Mouse (Mus musculus) thymus, postnatal 4 days (tissue): ENCODE measurements around the gene Mtg1.
"Not testable (repeated sequence)": the region's sequence is repeated elsewhere in the genome, so short reads cannot be mapped to it uniquely, and the experiment has no call there.

Source experiments
- DNase-seq: peaks from one replicate; pipeline ENCODE4 v3.0.0; 2021

Gene Mtg1

DNA sequence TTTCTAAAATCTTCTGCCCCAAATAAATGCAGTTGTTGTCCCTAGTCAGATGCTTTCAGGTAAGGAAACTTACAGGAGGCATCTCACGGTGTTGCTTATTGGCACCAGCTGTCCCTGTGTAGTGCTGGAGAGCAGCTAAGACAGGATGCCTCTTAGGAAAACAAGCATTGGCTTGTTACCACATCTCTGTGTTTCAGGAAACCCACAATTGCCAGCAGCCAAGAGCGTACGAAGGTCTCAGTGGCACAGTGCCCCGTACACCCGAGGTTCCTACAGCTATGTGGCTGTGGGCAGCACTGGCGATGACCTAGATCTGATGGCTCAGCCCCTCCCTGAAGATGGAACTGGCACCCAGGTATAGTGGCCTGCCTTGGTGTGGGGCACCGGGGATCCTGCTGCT lies 5.2 kb upstream of the Mtg1 start:
- DNase-seq, result not testable (repeated sequence)

DNA sequence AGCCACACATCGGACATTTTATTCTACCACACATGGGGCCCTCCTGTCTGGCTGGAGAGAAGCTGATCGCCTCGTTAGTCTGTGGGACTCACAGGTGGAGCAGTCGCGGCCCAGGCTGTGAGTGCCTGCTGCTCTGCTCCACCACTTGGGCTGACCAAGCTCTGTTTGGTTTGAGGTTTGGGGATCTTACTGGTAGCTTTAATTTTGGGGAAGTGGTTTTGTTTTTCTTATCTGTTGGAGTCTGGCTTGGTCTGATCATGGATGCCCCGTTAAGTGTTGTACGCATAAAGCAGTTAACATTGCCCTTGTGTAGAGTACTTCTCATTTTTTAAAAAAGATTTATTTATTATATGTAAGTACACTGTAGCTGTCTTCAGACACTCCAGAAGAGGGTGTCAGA lies 3.3 kb upstream of the Mtg1 start:
- not testable (repeated sequence) for DNase-seq

DNA sequence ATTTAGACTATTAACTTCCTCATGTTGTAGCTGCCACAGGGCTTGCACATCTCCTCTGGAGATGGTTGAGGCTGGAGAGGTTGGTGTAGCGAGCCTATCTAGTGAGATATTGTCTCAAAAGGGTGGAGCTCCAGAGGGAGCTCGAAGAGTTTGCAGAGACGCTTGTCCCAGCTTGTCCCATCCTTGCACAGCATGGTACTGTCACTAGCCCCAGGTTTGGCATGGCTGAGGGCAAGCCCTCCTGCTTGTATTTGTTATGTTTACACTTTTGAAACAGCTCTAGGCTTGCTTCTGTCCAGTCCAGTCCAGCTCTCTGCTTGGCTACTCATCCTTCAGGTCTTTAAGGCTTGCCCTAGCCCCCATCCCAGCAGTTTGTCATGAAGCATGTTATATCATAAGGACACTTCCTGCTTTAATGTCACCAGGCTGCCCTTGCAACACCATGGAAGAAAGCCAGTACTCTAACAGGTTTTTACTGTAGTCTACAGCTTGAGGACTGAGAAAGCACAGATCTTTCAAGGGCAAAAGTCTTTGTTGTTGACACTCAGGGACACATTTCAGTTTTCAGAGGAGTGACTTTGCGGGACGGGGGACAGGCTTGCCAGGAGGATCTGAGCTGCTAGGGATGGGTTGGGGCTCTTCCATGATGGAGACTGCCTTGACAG lies 2.1 kb upstream of the Mtg1 start:
- no peak for DNase-seq

DNA sequence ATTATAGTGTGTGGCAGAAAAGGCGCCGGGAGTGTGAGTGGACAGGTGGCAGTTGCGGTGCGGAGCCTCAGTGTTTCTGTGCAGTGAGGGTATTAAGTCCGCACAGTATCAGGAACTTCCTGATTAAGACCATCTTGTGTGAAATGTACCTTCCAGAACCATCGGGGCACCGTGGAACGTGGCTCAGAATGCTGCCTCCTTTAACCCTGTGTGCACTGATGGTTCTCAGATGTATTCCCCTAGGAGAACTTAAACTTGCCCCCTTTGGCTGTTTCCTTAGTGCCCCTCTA lies 602 bp downstream of the Mtg1 start:
- DNase-seq, result no peak

DNA sequence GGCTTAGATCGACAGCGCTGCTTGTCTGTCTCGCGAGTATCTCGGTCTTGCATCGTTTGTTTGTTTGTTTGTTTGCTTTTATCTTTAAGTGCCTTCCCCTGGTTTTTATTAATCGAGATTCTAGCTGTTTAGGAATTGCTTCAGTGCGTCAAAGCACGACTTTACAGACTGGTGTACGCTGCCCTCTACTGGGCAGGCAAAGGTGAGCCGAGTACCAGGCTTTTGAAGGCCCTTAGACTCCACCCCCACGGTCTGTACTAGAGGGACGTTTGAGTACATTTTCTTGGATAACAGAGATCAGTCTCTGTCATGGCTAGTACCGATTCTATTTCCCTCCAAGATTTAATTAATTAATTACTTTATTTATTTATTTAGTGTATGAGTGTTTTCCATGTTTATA lies 4.0 kb downstream of the Mtg1 start:
- DNase-seq, result peak; percentile 79

DNA sequence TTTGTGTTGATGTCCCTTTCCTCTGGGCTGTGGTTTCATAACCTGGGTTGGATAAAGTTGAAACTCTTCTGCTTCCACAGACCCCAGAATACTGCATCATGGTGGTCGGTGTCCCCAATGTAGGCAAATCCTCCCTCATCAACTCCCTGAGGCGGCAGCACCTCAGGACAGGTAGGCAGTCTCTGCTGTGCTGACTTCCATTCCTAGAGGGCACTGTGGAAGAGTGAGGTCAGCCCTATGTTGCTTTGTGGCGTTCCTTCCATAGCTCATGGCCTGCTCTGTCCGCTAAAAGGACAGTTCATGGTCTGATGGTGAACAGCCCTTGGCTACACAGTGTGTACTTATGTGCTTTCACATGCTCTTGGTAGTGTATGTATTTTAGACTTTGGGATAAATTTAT lies 7.2 kb downstream of the Mtg1 start:
- no peak for DNase-seq

DNA sequence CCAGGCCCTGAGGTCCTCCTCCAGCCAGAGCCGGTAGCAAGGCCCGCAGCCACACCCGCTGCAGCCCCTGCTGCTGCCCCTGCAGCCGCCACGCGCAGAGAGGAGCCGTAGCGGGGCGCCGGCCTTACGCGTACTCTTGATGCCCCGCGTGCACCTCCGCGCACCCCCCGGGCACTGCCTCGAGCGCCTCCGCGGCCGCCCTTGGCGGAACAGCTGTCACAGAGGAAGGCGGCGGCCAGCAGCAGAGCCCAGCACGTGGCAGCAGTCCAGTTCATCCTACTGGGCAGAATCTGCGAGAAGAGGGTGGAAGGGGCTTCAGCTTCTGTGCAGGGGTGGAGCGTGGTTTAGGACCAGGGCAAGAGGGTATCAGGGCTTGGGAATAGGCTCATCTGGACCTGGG lies 16.0 kb downstream of the Mtg1 start:
- DNase-seq, result peak; percentile 32

DNA sequence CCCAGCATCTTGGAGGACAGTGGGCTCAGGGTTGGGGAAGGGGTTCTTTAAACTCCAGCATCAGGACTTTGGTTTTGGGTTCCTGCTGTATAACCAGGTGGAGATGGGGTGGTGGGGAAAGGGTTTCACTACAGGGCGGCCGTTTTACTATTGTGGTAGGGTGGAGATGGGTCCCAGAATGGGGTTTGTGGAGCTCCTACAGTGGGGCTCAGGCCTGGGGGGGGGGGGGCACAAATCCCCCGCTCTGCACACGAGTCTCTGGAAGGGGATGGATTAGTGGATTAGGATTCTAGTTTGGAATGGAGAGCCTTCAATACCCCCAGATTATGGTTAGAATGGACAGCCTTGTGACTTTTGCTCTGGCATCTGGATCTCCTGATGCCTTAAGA lies 16.5 kb downstream of the Mtg1 start:
- DNase-seq, result no peak

DNA sequence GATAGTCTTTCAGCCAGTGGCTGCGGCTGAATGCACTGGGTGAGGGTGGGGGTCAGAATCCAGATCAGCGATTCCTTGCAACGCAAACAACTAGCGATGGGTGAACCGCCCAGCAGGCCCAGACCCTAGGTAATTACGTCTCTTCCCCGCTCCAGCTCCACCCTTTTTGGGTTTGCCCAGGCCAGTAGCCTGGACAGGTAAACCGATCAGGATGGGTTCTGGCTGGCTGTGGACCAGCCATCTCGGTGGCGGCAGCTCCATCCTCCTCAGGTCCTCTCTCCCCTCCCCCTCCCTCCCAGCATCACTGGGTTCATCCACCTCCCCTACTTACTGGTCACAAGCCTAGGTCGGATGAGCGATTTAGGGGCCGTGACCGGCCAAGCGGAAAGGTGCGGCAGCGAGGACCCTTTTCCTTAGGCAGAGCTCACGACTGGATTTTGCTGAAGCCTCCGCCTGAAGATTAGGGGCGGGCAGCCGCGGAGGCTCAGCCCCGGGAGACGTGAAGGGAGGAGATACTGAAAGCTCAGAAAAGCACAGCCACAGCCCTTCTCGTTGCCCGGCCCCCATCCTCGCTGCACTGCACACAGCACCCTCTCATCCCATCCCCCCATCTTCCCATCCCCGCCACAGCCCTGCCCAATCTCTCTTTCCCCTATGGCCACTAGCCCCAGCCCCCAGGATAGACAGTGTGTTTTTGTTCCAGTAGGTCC lies 17.0 kb downstream of the Mtg1 start, which contains the start of gene Sprn:
Sprn (minus strand) TSS at position 660 of the 710 bp plus-strand sequence.
- no peak for DNase-seq

DNA sequence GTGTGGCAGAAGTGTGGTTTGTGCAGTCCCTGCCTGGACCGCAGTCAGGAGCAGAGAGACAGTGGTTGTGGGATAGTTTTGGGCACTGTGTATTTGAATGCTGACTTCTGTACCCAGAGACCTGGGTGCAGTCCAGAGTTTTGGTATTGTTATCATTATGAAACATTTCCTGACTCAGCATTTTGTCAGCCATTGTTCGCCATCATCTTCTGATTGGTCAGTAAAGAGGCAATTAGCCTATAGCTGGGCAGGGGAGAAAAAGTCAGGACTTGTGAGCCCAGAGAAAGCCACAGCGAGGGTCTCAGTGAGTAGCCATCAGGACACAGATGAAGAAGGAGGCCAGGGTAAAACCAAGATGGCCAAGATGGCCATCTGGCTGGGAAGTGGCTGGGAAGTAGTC lies 23.0 kb downstream of the Mtg1 start:
- DNase-seq, result no peak

DNA sequence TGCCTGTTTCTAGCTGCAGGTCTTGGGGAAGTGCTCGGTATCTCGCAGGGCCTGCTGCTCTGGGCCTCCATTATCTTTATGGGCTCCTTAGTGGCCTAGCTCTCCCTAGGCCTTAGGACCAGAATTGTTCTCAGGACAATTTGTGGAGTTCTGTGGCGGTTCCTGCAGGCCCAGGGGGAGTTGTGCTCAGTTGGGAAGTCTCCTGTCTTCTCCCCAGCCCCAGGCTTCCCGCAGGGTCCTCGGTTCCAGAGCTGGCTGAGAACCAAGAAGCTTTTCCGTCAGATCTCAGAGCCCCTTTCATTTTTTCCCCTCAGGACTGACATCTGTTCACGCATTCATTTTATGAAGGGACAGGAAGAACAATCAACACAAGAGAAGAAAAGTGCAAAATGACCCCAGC lies 27.3 kb downstream of the Mtg1 start, which contains the start of gene Olfr522:
Olfr522 (minus strand) TSS at position 101 of the 400 bp plus-strand sequence.
- no peak for DNase-seq

DNA sequence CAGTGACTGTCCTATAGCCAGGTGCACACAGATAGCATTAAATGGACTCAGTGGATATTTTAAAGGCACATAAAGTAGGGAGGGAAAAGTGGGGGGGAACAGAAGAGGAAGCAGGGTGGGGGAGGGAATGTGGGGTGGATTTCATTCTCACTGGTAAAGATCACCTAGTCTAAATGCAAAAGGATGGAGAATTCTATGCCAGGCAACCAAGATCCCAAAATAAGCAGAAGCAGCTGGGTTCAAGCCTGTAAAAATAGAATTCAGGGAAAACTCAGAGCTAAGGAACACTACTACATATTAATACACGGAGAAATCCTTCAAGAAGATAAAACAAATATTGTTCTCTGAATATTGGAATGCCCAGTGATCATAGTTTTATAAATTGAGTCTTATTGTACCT lies 30.6 kb downstream of the Mtg1 start:
- no peak for DNase-seq

DNA sequence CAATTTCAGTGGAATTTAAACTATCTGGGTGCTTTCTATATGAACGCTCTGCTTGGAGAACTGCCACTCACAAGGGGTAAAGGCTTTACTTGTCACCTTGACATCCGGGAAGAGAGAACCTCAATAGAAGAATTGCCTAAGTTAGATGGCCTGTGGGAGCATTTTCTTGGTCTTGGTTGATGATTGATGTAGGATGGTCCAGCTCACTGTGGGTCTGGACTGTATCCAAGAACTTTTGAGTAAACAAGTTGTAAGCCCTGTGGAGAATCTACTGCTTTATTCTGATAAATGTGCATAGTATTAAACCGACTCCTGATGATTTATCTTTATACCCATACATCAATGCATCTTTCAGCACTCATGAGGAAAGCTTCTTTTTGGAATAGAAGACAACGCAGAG lies 32.0 kb downstream of the Mtg1 start:
- no peak for DNase-seq

DNA sequence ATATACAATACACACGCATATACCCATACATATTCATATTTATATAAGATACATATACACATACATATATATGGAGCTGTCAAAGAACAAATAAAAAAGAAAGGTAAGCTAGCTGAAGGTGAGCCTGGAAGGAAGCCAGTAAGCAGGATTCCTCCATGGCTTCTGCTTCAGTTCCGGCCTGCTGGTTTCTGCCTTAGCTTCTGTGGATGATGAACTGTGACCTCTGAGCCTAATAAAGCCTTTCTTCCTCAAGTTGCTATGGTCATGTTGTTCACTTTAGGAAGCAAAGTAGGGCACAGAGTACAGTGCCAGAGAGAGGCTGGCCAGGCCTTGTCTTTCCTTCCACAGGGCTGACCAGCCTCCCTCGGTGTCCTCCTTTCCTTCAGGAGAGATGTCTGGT lies 33.5 kb downstream of the Mtg1 start:
- DNase-seq, result no peak

DNA sequence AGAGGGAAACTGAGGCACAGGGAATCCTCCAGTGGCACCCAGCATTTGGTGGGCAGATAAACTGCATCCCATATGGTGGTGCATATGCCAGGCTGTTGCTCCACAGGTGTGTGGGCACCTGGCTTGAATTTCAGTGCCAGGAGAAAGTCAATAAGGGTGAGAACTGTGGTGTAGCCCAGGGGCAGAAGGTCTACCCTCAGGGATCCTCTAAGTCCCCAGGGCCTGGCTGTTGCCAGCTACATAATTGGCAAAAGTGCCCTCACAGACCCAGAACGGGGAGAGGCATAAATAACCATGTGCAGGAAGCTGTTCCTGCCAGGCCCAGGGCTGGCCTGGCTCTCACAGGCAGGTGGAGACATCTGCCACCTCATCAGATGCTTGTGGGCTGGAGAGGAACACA lies 35.6 kb downstream of the Mtg1 start, which contains the start of gene Olfr523:
Olfr523 (plus strand) TSS at position 282 of the 400 bp plus-strand sequence.
- no peak for DNase-seq

DNA sequence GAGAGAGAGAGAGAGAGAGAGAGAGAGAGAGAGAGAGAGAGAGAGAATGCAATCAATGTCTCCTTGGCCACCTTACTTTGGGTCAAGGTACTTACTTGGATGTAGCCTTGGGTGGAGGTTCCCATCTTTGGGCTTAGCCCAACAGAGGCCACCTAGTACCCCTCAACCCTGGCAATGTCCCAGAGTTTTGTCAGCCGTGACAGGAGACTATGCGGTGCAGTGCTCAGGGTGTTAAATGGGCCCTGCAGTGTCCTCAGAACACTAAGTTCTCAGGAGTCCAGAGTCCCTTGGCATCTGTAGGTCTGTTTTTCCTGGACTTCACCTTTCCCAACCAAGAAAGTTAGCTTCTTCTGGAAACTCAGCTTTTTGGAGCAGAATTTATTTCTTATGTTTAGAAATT lies 41.8 kb downstream of the Mtg1 start:
- DNase-seq, result no peak

DNA sequence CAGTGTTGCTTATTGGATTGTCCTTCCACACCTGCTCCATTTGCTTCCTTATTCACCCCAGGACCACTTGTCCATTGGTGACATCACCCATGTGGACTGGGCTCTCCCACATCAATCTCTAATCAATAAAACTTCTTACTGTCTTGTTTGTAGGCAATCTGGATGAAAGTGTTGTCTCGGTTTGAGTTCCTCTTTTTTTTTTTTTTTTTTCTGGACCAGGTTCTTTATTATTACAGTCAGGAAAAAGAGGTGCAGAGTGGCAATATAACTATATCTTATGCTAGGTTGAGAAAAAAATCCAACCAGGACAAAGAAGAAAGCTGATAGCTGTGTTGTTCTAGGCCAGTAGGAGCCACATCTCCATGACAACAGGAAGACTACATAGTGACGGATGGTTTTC lies 43.3 kb downstream of the Mtg1 start:
- no peak for DNase-seq

DNA sequence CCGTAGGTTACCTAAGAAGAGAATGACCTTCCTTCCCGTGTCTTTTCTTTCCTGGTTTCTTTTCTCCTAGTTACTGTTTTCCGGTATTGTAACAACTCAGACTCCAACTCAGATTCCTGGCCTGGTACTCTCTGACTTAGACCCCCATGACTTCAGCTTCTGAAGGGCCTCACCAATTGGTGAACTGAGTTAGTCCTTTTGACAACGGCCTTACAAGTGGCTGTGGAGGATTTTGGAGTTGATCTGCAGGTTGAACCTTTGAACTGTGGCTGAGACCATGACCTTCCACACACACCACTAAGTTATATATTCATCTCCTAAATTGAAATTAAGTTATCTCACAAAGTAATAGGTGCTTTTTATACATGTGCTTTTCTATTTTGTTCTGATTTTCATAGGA lies 46.8 kb downstream of the Mtg1 start:
- no peak for DNase-seq

DNA sequence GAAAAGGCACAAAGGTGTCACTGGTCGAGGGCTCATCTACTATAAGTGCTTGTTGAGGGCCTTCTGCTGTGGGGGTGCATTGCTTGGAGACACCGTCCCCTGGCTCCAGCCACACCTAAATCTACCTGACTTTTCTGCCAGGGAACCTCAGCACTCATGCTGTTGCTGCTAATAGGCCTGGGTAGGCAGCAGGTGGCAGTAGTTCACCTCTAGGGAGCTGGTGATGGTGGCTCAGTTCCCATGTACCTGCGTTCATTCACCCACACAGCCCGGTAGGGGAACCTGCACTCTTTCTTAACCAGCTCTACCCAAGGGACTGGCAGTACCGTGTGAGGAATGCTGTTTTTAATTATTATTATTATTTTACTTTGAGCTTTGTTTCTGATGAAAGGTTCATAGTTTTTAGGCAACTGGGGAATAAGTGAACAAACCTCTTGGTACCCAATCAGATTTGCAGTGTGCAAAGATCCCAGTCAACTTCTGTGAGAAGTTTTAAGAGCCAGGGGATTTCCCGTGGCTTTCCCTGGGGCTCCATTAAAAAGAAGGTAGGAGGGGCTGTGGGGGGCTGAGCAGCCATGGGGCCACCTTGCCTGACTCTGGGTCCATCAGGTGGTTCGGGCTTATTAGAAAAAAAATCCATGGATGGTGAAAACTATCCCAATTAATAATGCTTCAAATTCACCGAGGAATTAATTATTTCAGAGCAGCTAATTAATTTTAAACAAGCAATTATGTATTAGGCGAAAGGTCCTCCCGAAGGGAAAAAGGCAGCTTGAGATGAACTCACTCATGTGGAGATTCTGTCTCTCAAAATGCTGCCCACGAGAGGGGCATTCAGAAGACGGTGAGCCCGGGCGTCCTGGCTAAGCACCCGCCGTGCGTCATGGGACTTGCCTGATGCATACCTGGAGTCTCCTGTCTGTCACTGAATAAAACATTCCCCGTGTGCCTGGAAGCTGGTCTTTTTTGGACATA lies 49.6 kb downstream of the Mtg1 start:
- peak; percentile 80 for DNase-seq

DNA sequence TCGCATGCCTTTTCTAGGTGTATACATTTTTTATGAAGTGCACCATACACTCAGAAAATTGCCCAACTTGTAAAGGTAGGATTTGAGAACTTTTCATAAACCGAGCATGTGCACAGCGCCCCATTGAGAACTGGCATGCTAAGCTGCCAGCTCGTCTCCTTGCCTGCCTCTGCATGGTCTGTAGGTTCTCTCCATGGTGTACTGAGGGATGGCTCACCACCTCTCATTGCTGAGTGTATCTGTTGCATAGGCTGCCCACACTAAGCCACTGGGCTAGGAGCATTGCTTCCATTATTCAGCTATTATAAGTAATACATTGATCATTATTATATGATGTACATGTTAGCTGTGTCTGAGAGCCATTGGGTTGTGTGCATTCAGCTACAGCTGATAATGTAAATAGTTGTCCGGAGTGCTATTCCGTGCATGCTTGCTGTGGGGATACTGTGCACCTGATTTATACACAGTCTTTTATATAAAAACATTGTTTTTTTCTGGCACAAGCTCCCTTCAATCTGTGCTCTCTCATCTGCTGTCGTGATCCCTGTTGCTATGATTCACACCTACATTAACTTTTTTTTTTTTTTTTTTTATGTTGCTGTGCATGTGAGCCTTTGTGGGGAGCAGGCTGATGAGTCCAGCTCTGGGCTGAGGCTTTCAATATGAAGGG lies 50.5 kb downstream of the Mtg1 start:
- no peak for DNase-seq

DNA sequence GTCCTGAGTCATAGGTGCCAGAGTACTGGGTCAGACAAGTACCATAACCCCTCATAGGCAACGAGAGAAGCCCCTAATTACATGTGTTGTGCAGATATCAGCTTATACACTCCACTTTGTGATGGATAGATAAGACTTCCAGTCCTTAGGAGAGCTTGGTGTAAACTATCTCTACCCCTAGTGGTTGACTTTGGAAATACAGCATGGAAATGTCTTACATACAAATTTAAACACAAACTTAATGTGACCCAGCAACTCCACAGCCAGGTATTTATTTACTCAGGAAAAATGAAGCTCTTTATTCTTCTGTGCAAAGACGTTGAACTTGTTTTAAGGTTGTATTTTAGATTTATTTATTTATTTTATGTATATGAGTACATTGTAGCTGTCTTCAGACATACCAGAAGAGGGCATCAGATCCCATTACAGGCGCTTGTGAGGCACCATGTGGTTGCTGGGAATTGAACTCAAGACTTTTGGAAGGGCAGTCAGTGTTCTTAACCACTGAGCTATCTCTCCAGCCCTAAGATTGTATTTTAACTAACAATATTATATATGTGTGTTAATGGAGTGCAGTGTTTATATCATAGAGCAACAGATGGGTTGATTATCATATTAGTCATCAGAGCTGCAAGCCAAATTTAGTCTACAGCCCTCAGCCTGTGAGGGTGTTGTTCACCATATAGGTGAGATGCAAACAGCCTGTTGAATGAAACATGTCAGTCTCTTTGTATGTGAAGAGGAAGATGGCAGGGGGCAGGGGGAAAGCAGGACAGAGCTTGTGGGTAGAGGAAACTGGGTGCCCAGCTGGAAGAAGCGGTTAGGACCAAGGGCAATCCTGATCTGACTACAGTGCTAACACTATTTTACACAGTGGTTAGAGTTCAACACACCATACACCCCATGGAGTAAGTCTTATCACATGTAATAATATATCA lies 51.3 kb downstream of the Mtg1 start:
- DNase-seq, result no peak

DNA sequence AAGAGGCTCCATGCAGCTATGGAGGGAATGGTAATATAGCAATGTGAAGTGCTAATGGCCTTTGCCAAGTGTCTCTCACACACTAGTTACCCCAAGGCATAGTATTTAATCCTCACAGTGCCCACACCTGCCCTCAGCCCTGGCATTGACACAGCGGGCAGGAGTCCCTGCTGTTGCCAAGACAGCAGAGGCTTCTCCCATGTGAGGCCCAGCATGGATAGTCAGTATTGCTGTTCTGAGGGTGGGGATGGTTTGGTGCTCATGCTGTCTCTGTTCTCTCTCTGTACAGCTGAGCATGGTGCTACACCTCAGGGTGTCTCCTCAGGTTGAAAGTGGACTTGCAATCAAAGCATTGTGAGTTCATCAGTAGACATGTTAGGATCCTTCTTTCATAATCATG lies 53.1 kb downstream of the Mtg1 start:
- no peak for DNase-seq
